ENCODE assay signal across 18 mouse cellular contexts in genomic region chr13:119710268-119710610, GRCm38 (mm10). TPM values are rescaled to one million over a fixed set of nuclear protein-coding genes. Genes with fewer than 3 reads are reported as not detected.
DNase-seq lines count a peak whose midpoint lies in the region; ATAC-seq and TF ChIP-seq lines count a peak whose summit lies in the region.
"Had no signal": no experiment of that assay in that cellular context is flagged by ENCODE, and none has a peak within 500 bp of the region (broad histone marks: within the 10 kb centered on the region; RNA-seq: fewer than 3 reads in every experiment).

No protein-coding gene starts in this region.

- 57% methylated on average over 10 of the region's 10 CpGs for WGBS in lung, postnatal 0 days
- 74% methylated on average over 10 of the region's 10 CpGs for WGBS in intestine, embryonic 15.5 days

- H3K9ac ChIP-seq in lung, postnatal 0 days (replicated peaks; ENCODE audit: low read depth), result no peak overlapping the region
- no peak overlapping the region for H3K9ac ChIP-seq in intestine, embryonic 15.5 days
- H3K9ac ChIP-seq: embryonic facial prominence, embryonic 12.5 days; heart, embryonic 13.5 days had no signal

- H3K4me1 ChIP-seq in lung, postnatal 0 days (ENCODE audit: insufficient read depth, low read depth, low read length), result no peaks in the 10 kb centered on the region; the same call in 1 of the 2 replicates
- H3K4me1 ChIP-seq in intestine, embryonic 15.5 days (replicated peaks), result no peaks in the 10 kb centered on the region
- H3K4me1 ChIP-seq: embryonic facial prominence, embryonic 12.5 days had no signal

- DNase-seq in frontal cortex, postnatal 36 days (ENCODE audit: low spot score in 2 of 2), result no peak
- peak; percentile 51 for DNase-seq in lung, postnatal 0 days (ENCODE audit: low spot score)
- DNase-seq in lung, postnatal 14 days, result no peak
- DNase-seq in 416B (ENCODE audit: low read depth), result peak; percentile 46
- no peak for DNase-seq in heart, adult 11 months
- DNase-seq in adrenal gland, adult 18-20 months (ENCODE audit: low spot score in 2 of 2), result no peak
- DNase-seq: adrenal gland, postnatal 14 days; cerebellum, adult 2 months; heart, postnatal 4 days; kidney, postnatal 10 days; left cerebral cortex, postnatal 4 days; retina, postnatal 1 day; right cerebral cortex, postnatal 4 days; thymus, adult 18-20 months had no signal

- no peak overlapping the region for H3K4me2 ChIP-seq in lung, postnatal 0 days (replicated peaks; ENCODE audit: low read depth, low read length)
- H3K4me2 ChIP-seq in intestine, embryonic 15.5 days (replicated peaks), result no peak overlapping the region
- H3K4me2 ChIP-seq: embryonic facial prominence, embryonic 12.5 days; heart, embryonic 13.5 days had no signal

- no peak for TF ChIP-seq CTCF in lung, postnatal 0 days (IDR thresholded peaks at IDR 0.05)

- H3K27ac ChIP-seq in lung, postnatal 0 days (ENCODE audit: low read length), result peak overlapping the region; percentile 38; the same call in 1 of the 2 replicates
- H3K27ac ChIP-seq in intestine, embryonic 15.5 days, result no peak overlapping the region
- H3K27ac ChIP-seq: embryonic facial prominence, embryonic 12.5 days; heart, embryonic 13.5 days had no signal

- no peak for TF ChIP-seq EP300 in lung, postnatal 0 days (IDR thresholded peaks at IDR 0.05)

- no peak overlapping the region for H3K4me3 ChIP-seq in lung, postnatal 0 days (ENCODE audit: low read depth, low read length)
- no peak overlapping the region for H3K4me3 ChIP-seq in intestine, embryonic 15.5 days (replicated peaks)
- H3K4me3 ChIP-seq: embryonic facial prominence, embryonic 12.5 days; heart, embryonic 13.5 days had no signal

- H3K9me3 ChIP-seq in lung, postnatal 0 days (ENCODE audit: low read length), result no peaks in the 10 kb centered on the region
- H3K9me3 ChIP-seq in intestine, embryonic 15.5 days, result no peaks in the 10 kb centered on the region
- H3K9me3 ChIP-seq: embryonic facial prominence, embryonic 12.5 days; heart, embryonic 13.5 days had no signal

- no peaks in the 10 kb centered on the region for H3K27me3 ChIP-seq in lung, postnatal 0 days (replicated peaks; ENCODE audit: insufficient read depth, low read length)
- no peaks in the 10 kb centered on the region for H3K27me3 ChIP-seq in intestine, embryonic 15.5 days (replicated peaks)
- H3K27me3 ChIP-seq: embryonic facial prominence, embryonic 12.5 days; heart, embryonic 13.5 days had no signal

- 0 out of 2 replicates have a peak, but pooled peaks have one; percentile 1 for ATAC-seq in frontal cortex, adult (ENCODE audit: low TSS enrichment)
- ATAC-seq in lung, postnatal 0 days, result peak; percentile 51
- peak; percentile 44 for ATAC-seq in intestine, embryonic 15.5 days

- peaks cover 17% of the 10 kb centered on the region; the same call in 1 of the 2 replicates for H3K36me3 ChIP-seq in lung, postnatal 0 days (ENCODE audit: insufficient read depth, low read length)
- H3K36me3 ChIP-seq in intestine, embryonic 15.5 days, result peaks cover 16% of the 10 kb centered on the region

RNA-seq across cellular contexts. Expression of gene Hmgcs1, which starts 20.1 kb away (rescaled TPM):
- polyA plus RNA-seq in lung, postnatal 0 days (2015; fragmentation: Nextera tagmentation; extraction: Ambion mirVana), result 95.4 and 118 TPM in 2 replicates
- polyA plus RNA-seq in intestine, embryonic 15.5 days (2015; fragmentation: Nextera tagmentation; extraction: Ambion mirVana), result 235 and 254 TPM in 2 replicates
- 100 to 1,000 TPM; 226 to 399 TPM for total RNA-seq in adrenal gland, adult 18-20 months (2021)

RNA-seq across cellular contexts. Expression of gene Nim1k, which starts 45.4 kb away (rescaled TPM):
- polyA plus RNA-seq in lung, postnatal 0 days (2015; fragmentation: Nextera tagmentation; extraction: Ambion mirVana), result 0.63 and 0.76 TPM in 2 replicates
- 0.54 and 0.63 TPM in 2 replicates for polyA plus RNA-seq in intestine, embryonic 15.5 days (2015; fragmentation: Nextera tagmentation; extraction: Ambion mirVana)
- total RNA-seq in adrenal gland, adult 18-20 months (2021), result 1 to 10 TPM; 1.2 to 1.6 TPM

Comparison
In these comparisons a context has a peak if more than half of its experiments do, and no peak if none do; other contexts are left out.
1. DNase-seq: peak in lung, postnatal 0 days (single experiment) and 416B (single experiment); none in frontal cortex, postnatal 36 days (0 of 2), lung, postnatal 14 days (single experiment), heart, adult 11 months (single experiment) and adrenal gland, adult 18-20 months (0 of 2).
2. ATAC-seq: peak in every context shown above with its lines; median percentile 51 in lung, postnatal 0 days; 44 in intestine, embryonic 15.5 days; 1 in frontal cortex, adult.